Mouse (Mus musculus): ENCODE measurements at regions not wholly inside any gene's neighbourhood (a gene's known extent, or its start where the extent isn't known, plus 50 kb on each side); places are given as distances from the start of the nearest gene placed in this dataset.

GRCm38 (mm10) chr15:7497852-7498251 is 99.7 kb upstream of the Egflam start:
- Histone ChIP-seq H3K4me1 (ENCODE audit: control insufficient read depth, insufficient read depth, low read length) (no peaks in the 10 kb centered on the region), H3K4me3 (ENCODE audit: low read depth, low read length) (no peak overlapping the region), H3K4me2 (replicated peaks; ENCODE audit: low read depth, low read length) (no peak overlapping the region), H3K27me3 (ENCODE audit: control insufficient read depth, insufficient read depth, low read length) (no peaks in the 10 kb centered on the region), H3K9ac (replicated peaks; ENCODE audit: low read depth, low read length) (no peak overlapping the region), H3K36me3 (ENCODE audit: control insufficient read depth, insufficient read depth, low read length) (no peaks in the 10 kb centered on the region), H3K9me3 (ENCODE audit: control insufficient read depth, low read depth, low read length) (no peaks in the 10 kb centered on the region), H3K27ac (ENCODE audit: low read length) (no peak overlapping the region)
- WGBS, result 94% methylated on average over 4 of the region's 4 CpGs
- no peak for ATAC-seq (ENCODE audit: insufficient number of reproducible peaks, insufficient read depth, low FRiP score, low read depth)

DNA sequence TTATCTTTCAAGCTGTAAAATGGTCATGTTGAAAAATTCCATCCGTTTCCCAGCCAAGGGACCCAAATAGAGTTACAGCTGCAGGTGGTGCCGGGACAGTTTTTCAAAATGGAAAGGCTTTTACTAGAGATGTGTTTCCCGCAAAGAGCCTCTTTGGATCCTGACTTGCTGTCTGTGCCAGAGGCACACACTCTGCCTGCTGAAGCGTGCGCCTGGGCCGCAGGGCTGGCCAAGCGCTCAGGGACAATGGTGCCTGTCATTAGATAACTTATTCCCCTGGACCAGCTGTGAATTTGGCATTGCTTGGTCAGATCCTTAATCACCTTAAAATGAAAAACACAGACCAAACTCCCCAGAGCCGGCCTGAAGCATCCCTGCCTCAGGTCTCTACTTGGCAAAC is 110.3 kb upstream of the Egflam start:
- Histone ChIP-seq H3K27ac (ENCODE audit: low read length) (peak overlapping the region; percentile 67), H3K4me3 (ENCODE audit: low read depth, low read length) (no peak overlapping the region), H3K9me3 (ENCODE audit: control insufficient read depth, low read depth, low read length) (no peaks in the 10 kb centered on the region), H3K9ac (replicated peaks; ENCODE audit: low read depth, low read length) (no peak overlapping the region), H3K4me1 (ENCODE audit: control insufficient read depth, insufficient read depth, low read length) (no peaks in the 10 kb centered on the region), H3K36me3 (ENCODE audit: control insufficient read depth, insufficient read depth, low read length) (no peaks in the 10 kb centered on the region), H3K27me3 (ENCODE audit: control insufficient read depth, insufficient read depth, low read length) (no peaks in the 10 kb centered on the region), H3K4me2 (replicated peaks; ENCODE audit: low read depth, low read length) (no peak overlapping the region)
- ATAC-seq (ENCODE audit: insufficient number of reproducible peaks, insufficient read depth, low FRiP score, low read depth), result peak; percentile 33; the same call in 1 of the 2 replicates
- WGBS, result 47% methylated on average over 8 of the region's 8 CpGs

DNA sequence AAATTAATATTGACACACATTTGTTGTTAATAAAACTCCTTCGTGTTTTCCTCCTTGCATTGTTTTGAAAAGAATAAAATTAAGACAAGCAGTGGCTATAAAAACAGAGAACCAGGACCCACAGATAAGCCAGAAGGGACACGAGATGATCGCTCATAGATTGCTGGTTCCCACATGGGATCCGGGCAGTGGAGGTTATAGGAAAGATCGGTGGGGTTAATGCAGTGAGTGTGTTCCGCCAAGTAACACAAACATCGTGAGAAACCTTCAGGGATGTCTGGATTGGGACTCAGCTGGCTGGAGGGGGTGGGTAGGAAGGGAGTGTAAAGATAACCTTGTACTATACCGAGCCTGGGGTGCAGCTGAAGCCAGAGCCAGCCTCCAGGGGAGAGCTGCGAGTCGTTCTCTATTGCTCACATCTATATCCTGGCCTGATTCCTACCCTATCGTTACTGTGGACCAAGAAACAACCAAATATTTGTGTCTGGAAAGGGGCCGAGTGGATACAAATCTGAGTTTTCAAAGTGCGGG is 116.6 kb upstream of the Egflam start:
- no peak overlapping the region for H3K9ac ChIP-seq (replicated peaks; ENCODE audit: low read depth, low read length)
- no peaks in the 10 kb centered on the region for H3K36me3 ChIP-seq (ENCODE audit: control insufficient read depth, insufficient read depth, low read length)
- ATAC-seq (ENCODE audit: insufficient number of reproducible peaks, insufficient read depth, low FRiP score, low read depth), result no peak
- 77% methylated on average over 13 of the region's 13 CpGs for WGBS
- H3K4me1 ChIP-seq (ENCODE audit: control insufficient read depth, insufficient read depth, low read length), result no peaks in the 10 kb centered on the region
- no peak overlapping the region for H3K4me2 ChIP-seq (replicated peaks; ENCODE audit: low read depth, low read length)
- no peak overlapping the region for H3K27ac ChIP-seq (ENCODE audit: low read length)
- no peak overlapping the region for H3K4me3 ChIP-seq (ENCODE audit: low read depth, low read length)
- H3K27me3 ChIP-seq (ENCODE audit: control insufficient read depth, insufficient read depth, low read length), result no peaks in the 10 kb centered on the region
- H3K9me3 ChIP-seq (ENCODE audit: control insufficient read depth, low read depth, low read length), result no peaks in the 10 kb centered on the region

- H3K9ac ChIP-seq (replicated peaks; ENCODE audit: low read depth, low read length), result no peak overlapping the region
- 0 out of 2 replicates have a peak, but pooled peaks cover 3% of the 10 kb centered on the region for H3K4me1 ChIP-seq (ENCODE audit: control insufficient read depth, insufficient read depth, low read length)
- WGBS, result 73% methylated on average over 9 of the region's 9 CpGs
- H3K9me3 ChIP-seq (ENCODE audit: control insufficient read depth, low read depth, low read length), result no peaks in the 10 kb centered on the region
- ATAC-seq (ENCODE audit: insufficient number of reproducible peaks, insufficient read depth, low FRiP score, low read depth), result no peak
- no peaks in the 10 kb centered on the region for H3K27me3 ChIP-seq (ENCODE audit: control insufficient read depth, insufficient read depth, low read length)
- no peak overlapping the region for H3K4me2 ChIP-seq (replicated peaks; ENCODE audit: low read depth, low read length)
- H3K27ac ChIP-seq (ENCODE audit: low read length), result no peak overlapping the region
- no peak overlapping the region for H3K4me3 ChIP-seq (ENCODE audit: low read depth, low read length)
- no peaks in the 10 kb centered on the region for H3K36me3 ChIP-seq (ENCODE audit: control insufficient read depth, insufficient read depth, low read length)
Observed at GRCm38 (mm10) chr15:7521611-7522010, 123.4 kb upstream of the Egflam start.

DNA sequence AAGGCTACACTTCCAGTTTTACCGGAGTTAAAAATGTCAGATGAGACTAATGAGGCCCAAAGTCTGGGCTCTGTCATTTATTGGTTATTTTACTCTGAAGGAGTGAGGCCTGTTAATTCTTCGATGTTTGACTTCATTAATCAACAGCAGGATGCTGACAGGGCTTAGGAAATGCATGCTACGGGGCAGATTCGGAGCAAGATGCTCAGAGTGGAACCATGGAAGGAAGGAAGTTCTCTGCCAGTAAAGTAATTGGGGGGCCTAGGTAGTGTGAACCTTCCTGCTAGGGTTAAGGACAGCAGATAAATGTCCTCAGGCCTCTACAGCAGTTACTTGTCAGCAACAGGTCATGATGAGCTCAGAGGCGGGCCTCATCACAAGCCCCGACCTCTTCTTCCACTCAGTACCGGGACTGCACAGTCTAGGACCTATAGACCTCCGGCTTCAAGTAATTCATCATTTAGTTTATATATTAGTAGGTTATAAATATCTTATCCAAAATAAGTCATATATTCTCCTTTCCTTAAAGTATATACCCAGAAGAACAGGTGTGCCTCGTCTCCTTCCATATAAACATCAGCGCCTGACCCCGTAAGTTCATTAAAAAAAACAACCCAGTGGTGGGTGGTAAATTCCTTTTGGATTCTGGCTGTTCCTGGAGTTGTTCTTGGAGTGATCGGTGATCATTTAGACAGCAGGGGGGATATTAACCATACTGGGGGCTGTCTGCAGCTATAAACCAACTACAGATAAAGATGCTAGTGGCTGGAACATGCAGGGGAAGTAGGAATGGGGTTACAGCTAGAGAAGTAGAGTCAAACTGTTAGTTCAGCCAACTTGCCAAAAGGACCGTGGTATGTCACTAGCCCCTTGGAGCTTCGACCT is 124.9 kb upstream of the Egflam start:
- H3K36me3 ChIP-seq (ENCODE audit: control insufficient read depth, insufficient read depth, low read length), result no peaks in the 10 kb centered on the region
- H3K27ac ChIP-seq (ENCODE audit: low read length), result no peak overlapping the region; the same call in 1 of the 2 replicates
- ATAC-seq (ENCODE audit: insufficient number of reproducible peaks, insufficient read depth, low FRiP score, low read depth), result peak; percentile 77; the same call in 1 of the 2 replicates
- no peak overlapping the region for H3K9ac ChIP-seq (replicated peaks; ENCODE audit: low read depth, low read length)
- H3K4me1 ChIP-seq (ENCODE audit: control insufficient read depth, insufficient read depth, low read length), result 0 out of 2 replicates have a peak, but pooled peaks cover 3% of the 10 kb centered on the region
- no peaks in the 10 kb centered on the region for H3K9me3 ChIP-seq (ENCODE audit: control insufficient read depth, low read depth, low read length)
- H3K4me3 ChIP-seq (ENCODE audit: low read depth, low read length), result no peak overlapping the region
- no peak overlapping the region for H3K4me2 ChIP-seq (replicated peaks; ENCODE audit: low read depth, low read length)
- no peaks in the 10 kb centered on the region for H3K27me3 ChIP-seq (ENCODE audit: control insufficient read depth, insufficient read depth, low read length)
- 36% methylated on average over 14 of the region's 14 CpGs for WGBS

DNA sequence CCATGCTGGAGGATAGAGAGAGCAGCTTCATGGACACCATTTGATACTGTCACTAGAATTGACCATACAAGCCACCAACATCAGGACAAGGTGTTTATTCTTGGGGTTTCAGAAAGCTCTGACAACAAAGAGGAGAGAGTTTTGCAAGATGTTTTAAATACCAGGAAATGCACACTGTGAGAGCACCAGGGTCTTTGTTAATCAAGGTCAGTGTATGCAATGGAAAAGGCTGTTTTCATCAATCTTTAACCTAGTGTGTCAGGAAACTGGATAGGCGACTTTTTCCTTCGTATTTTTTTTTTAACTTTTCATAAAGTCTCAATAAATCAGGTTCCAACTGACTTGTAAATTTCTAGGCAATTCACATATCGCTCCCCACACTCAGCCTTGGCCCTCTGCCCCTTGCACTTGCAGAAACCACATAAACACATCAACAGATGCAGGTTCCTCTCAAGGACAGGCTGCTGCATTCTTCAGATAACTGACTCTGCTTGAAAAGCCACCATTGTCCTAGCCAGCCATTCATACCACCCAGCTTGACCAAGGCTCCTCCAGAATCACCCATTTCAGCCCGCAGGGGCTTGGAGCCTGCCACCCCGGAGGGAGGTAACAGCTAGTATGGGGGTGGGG is 132.9 kb upstream of the Egflam start:
- Histone ChIP-seq H3K27me3 (ENCODE audit: control insufficient read depth, insufficient read depth, low read length) (no peaks in the 10 kb centered on the region), H3K4me1 (ENCODE audit: control insufficient read depth, insufficient read depth, low read length) (peaks cover 4% of the 10 kb centered on the region; the same call in 1 of the 2 replicates), H3K9me3 (ENCODE audit: control insufficient read depth, low read depth, low read length) (no peaks in the 10 kb centered on the region), H3K9ac (replicated peaks; ENCODE audit: low read depth, low read length) (no peak overlapping the region), H3K36me3 (ENCODE audit: control insufficient read depth, insufficient read depth, low read length) (no peaks in the 10 kb centered on the region), H3K27ac (ENCODE audit: low read length) (no peak overlapping the region), H3K4me3 (ENCODE audit: low read depth, low read length) (no peak overlapping the region), H3K4me2 (replicated peaks; ENCODE audit: low read depth, low read length) (no peak overlapping the region)
- peak; percentile 42; the same call in 1 of the 2 replicates for ATAC-seq (ENCODE audit: insufficient number of reproducible peaks, insufficient read depth, low FRiP score, low read depth)
- 9% methylated on average over 5 of the region's 5 CpGs for WGBS

GRCm38 (mm10) chr15:7537858-7538257 is 139.7 kb upstream of the Egflam start:
- no peaks in the 10 kb centered on the region for H3K9me3 ChIP-seq (ENCODE audit: control insufficient read depth, low read depth, low read length)
- H3K9ac ChIP-seq (replicated peaks; ENCODE audit: low read depth, low read length), result no peak overlapping the region
- no peaks in the 10 kb centered on the region for H3K27me3 ChIP-seq (ENCODE audit: control insufficient read depth, insufficient read depth, low read length)
- H3K4me1 ChIP-seq (ENCODE audit: control insufficient read depth, insufficient read depth, low read length), result no peaks in the 10 kb centered on the region; the same call in 1 of the 2 replicates
- no peak overlapping the region for H3K4me3 ChIP-seq (ENCODE audit: low read depth, low read length)
- H3K27ac ChIP-seq (ENCODE audit: low read length), result no peak overlapping the region
- H3K4me2 ChIP-seq (replicated peaks; ENCODE audit: low read depth, low read length), result no peak overlapping the region
- ATAC-seq (ENCODE audit: insufficient number of reproducible peaks, insufficient read depth, low FRiP score, low read depth), result no peak
- WGBS, result 20% methylated on average over 4 of the region's 4 CpGs
- H3K36me3 ChIP-seq (ENCODE audit: control insufficient read depth, insufficient read depth, low read length), result no peaks in the 10 kb centered on the region

DNA sequence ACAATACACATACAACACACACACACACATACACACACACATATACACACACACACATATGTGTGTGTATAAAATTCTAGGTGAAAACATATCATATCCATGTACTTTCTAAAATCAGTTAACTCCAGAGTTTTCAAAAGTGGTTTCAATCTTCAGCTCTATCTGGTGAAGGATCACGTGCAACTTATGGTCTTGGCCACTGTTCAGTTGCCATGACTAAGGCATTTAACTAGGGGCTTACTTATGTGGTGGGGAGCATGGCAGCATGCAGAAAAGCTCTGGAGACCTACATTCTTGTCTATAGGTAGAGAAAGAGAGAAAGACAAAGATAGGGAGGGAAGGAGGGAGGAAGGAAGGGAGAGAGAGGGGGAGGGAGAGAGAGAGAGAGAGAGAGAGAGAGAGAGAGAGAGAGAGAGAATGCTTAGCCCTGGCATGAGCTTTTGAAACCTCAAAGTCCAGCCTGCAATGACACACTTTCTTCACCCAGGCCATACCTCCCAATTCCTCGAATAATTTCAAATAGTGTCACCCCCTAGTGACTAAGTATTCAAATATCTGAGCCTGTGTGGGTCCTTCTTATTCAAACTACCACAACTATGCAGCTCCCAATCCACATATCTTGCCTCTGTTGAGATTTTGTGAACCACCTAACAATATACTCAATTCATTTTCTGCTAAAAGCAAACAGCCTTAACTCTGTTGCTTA is 155.1 kb upstream of the Egflam start:
- Histone ChIP-seq H3K36me3 (ENCODE audit: control insufficient read depth, insufficient read depth, low read length) (no peaks in the 10 kb centered on the region), H3K27ac (ENCODE audit: low read length) (no peak overlapping the region), H3K27me3 (ENCODE audit: control insufficient read depth, insufficient read depth, low read length) (no peaks in the 10 kb centered on the region), H3K4me2 (replicated peaks; ENCODE audit: low read depth, low read length) (no peak overlapping the region), H3K9me3 (ENCODE audit: control insufficient read depth, low read depth, low read length) (no peaks in the 10 kb centered on the region), H3K4me1 (ENCODE audit: control insufficient read depth, insufficient read depth, low read length) (0 out of 2 replicates have a peak, but pooled peaks cover 4% of the 10 kb centered on the region), H3K9ac (replicated peaks; ENCODE audit: low read depth, low read length) (no peak overlapping the region), H3K4me3 (ENCODE audit: low read depth, low read length) (no peak overlapping the region)
- no peak for ATAC-seq (ENCODE audit: insufficient number of reproducible peaks, insufficient read depth, low FRiP score, low read depth)
- 70% methylated on average over 2 of the region's 2 CpGs for WGBS
